Mouse (Mus musculus) spleen, postnatal 4 days (tissue): ENCODE data around the gene Chrna1.
"Not testable (repeated sequence)": the region's sequence is repeated elsewhere in the genome, so short reads cannot be mapped to it uniquely, and the experiment has no call there.

Source experiments
- DNase-seq, 2 experiments: peaks; one replicate each; pipeline ENCODE4 v3.0.0; 2022; ENCODE audit warnings: low spot score in 2 of 2

Gene Chrna1

DNA sequence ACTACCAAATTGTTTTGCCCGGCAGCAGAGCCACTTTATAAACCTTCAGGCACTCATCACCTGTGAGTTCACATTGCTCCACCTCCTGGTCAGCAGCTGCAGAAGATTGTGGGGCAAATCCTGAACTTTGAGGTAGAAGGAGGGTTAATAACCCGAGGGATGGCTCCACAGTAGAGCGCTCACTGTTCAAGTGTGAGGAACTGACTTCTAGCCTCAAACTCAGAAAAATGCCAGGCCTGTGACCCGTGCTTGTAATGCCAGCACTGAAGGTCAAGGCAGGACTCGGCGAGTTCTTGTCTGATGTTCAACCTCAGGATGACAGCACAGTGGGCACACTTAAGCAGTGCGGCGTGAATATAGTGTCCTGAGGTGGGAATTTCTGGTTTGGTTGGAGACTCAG lies 22.2 kb downstream of the Chrna1 start:
- DNase-seq, result no peak

DNA sequence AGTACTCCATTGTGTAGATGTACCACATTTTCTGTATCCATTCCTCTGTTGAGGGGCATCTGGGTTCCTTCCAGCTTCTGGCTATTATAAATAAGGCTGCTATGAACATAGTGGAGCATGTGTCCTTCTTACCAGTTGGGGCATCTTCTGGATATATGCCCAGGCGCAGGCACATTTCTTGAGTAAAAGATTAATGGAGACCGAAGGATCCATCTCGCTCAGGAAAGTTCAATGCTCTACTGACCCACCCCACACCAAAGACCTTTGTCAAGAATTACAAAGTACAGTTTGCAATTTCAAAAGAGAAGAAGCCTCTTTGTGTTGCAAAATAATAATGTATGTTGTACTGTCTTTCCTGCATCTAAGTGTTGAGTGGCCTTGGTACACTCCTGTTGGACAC lies 23.1 kb downstream of the Chrna1 start:
- DNase-seq, result not testable (repeated sequence)

DNA sequence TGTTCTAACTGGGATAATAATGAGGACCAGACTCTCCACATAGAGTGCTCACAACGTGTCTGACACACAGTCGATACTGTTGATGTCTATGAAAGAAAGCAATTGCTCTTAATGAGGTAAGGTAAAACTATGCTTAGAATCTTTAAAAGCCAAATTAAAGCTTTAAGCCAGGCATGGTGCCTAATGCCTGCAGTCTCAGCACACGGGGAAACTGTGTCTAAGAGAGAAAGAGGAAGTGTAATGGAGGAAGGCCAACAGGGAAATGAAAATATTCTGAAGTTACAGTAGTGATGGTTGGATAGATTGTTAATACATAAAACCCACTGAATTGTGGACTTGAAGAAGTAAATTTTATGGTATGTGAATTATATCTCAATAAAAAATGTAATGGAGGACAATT lies 25.7 kb downstream of the Chrna1 start:
- DNase-seq, result no peak

DNA sequence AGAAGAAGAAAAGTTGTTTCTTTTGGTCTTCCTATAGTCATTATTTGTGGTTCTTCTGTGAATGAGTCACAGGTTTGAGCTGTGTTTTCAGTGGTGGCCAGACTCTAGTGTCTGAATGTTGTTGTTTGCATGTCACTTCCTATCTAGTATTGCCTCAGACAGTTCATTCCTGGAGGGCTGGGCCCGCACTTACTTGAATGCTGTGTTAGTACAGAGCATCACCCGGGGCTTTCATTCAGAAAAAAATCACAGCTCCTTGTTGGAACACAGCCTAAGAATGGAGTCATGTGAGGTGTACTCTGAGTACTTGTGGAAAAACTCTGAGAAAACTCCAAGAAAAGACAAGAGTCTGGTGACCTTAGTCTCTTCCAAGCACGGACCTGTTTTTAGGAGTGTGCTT lies 27.2 kb downstream of the Chrna1 start:
- DNase-seq, result no peak

DNA sequence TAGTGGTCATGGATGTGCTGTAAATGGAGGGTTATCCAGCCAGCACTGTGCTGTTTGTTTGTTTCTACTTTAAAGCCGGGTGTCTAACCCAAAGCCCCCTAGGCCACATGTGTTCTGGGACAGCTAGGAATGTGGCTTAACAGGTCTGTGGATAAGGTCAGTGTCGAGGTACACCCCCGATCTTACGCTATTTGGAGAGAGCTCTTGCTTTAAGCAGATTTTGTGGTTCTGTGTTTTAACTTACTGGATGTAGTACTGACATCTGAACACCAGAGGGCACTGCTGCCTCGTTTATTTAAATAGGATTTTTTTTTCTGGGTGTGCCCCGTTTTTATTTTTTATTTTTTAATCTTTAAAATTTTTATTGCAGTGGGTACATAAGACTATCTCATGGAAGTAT lies 29.4 kb downstream of the Chrna1 start:
- no peak for DNase-seq

DNA sequence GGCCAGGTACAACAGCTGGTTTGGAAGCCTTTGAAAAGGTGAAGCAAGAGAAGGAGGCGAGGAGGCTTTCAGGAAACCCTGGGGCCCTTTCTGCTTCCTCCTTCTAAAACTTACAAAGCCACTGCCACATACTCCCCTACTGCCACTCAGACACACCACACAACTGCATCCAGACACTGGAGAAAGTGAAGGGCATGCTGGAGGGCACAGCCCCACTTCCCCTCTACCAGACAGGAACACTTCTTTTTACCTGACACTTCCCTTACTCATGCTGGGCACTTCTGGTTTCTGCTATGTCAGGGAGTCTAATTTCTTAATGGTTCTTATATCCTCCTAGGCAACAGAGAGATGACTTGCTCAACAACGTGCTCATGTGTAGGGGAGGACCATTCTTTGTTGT lies 31.6 kb downstream of the Chrna1 start:
- DNase-seq, result no peak

DNA sequence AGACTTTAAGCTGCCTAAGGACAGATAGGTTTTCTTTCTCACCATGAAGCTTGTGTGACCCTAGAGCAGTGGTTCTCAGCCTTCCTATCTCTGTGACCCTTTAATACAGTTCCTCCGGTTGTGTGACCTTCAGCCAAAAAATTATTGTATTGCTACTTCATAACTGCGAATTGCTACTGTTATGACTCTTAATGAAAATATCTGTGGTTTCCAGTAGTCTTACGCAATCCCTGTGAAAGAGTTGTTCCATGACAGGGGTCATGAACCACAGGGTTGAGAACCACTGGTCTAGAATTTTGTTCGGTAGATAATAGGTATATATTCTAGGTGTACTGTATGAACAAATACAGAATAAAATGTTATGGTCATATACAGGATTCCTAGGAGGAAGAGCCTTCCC lies 32.9 kb downstream of the Chrna1 start:
- no peak for DNase-seq

DNA sequence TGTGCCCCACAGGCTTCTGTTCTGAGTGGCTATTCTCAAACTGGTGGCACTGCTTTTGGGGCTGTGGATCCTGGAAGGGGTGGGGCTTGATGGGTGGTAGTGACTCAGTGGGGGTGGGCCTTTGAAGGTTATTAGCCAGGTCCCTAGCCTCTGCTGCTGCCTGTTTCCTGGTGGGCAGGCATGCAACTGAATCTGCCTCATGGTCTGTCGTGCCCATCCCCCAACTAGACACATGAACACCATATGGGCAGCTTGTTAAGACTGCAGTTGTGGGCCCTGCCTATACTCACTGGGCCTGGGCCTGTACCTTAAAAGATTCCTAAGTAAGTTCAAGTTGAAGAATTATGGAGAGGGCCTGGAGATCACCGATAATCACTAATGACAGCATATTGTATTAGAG lies 34.6 kb downstream of the Chrna1 start:
- no peak for DNase-seq

DNA sequence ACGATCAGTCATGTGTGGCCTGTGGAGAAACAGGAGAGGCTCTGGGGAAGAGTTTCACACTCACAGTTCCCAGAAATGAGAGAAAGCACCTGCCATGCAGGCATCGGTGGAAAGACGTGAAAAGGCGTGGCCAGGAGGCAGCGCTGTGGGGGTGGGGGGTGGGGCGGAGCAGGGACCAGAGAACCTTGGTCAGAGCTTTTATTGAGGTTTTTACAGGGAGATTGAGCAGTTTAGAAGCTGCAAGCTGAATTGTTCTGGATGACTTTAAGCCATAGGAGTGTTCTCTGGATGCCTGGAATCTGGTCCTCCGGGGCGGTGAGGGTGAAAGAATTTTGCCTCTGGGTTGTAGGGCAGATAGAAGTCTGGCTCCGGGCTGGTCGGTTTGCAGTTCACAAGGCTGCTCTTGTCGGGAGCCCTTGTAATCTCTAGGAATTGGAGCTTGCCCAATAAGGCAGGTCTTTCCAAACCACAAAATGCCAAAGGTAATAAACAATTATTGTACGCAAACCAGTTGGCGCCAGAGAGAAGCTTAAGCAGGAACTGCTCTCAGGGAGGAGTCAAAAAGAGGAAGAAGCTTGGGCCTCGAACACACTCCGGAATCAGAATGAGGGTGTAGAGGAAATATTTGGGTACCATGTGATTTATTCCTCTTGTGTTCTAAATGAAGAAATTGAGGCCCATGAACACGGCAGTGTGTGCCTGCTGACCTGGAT lies 39.5 kb downstream of the Chrna1 start:
- no peak for DNase-seq

DNA sequence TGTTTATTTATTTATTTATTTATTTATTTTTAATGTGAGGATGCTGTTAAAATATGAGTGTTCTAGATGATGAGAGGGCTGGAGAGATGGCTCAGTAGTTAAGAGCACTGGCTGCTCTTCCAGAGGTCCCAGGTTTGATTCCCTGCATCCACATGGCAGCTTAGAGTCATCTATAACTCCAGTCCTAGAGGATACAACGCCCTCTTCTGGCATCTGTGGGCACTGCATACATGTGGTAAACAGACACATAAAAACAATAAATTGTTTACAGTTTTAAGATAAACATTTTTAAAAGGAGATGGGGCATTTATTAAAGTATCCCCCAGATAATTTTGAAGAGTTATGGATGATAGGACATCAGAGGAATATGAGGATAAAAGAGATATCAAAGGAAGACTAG lies 40.4 kb downstream of the Chrna1 start:
- DNase-seq, result no peak

DNA sequence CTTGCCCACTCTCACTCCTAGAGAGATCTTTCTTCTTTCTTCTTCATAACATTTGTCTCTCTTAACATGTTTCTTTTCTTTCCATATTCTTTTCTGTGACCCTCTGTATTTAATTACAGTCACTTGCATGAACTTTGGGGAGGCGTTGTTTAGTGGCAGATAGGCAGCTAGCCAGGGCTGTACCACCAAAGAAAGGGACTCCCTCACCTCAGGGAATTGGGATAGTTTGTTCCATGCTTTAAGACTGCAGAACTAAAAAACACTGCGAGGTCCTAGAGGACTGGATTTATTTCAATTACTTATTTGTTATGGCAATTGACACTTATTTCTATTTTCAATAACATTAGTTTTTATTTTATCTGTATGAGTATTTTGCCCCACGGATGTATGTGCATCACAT lies 41.0 kb downstream of the Chrna1 start:
- no peak for DNase-seq

DNA sequence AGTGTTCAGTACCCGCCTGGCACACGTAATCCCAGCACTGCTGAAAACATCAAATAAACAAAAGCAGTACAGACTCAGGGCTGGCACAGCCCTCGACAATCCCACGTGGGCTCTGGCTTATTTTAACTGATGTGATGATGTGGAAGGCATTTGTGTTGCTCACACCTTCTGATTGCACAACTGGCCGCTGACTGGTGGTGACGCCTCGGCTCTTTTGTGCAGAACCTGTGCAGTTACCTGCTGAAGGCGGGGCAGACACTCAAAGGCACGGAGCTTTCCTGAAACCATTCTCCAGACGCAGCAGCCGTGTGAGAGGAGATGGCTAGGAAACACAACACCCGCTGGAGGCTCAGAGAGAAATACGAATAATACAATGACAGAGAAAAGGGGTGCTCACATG lies 41.5 kb downstream of the Chrna1 start:
- no peak for DNase-seq

DNA sequence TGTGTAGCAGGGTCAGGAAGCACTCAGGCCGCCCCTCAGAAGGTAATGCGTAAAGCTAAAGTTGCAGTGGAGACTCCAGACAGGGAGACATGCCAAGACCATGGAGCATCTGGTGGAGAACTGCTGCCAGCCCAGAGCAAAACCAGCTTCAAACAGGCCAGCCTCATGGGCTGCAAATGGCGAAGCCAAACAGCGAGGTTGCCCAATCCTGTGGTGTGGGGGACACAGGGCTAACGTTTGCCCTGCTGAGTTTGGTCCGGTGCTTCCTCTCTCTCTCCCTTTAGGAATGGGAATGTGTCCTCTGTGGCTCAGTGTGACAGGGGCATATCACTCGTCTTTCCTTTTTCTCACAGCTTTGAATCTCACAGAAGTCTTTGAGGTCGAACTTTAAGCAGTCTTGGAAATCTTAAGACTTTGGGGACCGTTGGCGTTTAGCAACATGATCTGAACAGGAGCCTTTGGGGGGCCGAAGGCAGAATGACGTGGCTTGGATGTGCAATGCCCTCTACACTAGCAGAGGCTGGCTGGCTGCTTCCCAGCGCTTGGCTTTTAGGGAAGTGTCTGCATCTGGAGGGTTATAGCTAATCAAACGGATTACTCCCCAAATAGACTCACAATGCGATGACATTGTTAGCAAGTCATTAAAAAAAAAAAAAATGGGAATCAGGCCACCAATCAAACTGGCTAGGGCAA lies 43.9 kb downstream of the Chrna1 start:
- no peak for DNase-seq

DNA sequence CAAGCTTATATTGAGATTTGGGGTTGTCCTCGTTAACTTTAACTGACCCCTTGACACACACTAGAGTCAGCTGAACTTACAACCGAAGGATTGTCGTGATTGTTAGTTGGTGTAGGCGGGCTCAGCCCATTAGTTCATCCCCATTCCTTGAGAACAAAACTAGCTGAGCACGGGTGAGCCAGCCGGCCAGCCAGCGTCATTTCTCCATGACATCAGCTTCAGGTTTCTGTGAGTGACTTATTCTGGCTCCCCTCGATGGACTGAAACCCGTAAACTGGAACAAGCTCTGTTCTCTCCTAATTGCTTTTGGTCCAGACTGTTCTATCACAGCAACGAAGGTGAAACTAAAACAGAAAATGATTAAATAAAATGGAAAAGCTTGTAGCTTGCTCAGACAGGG lies 45.4 kb downstream of the Chrna1 start:
- no peak for DNase-seq

DNA sequence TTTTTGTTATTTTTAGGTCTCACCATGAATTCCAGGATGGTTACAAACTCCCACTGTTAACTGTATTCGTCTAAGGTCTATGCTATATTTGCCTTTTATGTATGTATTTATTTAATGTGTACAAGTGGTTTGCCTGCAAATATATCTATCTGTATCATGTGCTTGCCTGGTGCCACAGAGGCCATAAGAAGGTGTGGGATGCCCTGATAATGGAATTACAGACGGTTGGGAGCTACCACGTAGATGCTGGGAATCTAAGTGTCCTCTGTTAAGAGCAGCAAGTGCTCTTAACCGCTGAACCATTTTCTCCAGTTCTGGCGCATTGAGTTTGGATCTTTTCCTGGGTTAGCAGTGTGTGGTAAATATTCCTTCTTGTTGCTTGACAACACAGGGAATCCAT lies 49.7 kb downstream of the Chrna1 start:
- no peak for DNase-seq

DNA sequence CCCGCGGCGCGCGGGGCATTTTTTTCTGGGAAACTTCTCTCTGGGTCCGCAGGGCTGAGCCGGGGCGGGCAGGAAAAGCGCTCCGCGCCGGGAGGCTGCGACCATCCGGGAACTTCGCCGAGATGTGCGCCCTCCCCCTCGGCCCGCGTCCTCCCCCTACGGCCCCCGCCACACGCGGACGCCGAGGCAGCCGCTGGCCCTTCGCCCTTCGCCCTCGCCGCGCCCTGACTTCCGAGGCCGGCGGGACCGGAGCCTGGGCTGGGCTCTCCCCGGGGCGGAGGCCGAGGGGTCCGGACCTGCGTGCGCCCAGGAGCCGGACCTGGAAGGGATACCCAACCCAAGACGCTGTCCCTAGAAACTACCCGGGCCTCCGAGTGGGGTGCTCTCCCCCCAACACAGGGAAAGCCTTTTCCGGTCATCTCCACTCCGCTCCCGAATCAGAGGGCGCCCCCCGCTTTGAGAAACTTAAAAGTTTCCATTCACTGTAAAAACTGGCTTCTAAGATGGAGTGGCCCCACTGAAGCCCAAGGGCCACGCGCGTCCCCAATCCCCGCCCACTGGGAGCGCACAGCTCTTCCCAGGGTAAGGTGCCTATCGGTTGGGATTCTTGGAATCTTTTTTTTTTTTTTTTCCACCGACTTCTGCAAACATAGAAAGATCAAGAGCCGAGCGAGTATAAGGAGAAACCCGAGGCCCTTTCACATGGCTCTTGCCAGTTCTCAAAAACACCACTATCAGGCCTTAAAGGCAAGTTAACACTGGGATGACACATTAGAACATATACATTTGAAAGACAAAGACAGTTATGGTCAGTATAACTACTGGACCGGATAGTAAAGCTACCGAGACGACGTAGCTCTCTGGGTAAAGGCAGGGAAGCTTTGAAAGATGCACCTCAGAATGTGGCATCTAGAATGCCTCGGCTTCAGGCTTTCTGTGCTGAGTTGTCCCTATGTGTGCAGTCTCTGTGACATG lies 50.5 kb downstream of the Chrna1 start, which contains the start of gene Wipf1:
Gene Wipf1, minus strand, starts transcription at position 379 of the 975 bp plus-strand sequence.
- DNase-seq, result peak in 1 of 2 experiments; percentile 47

DNA sequence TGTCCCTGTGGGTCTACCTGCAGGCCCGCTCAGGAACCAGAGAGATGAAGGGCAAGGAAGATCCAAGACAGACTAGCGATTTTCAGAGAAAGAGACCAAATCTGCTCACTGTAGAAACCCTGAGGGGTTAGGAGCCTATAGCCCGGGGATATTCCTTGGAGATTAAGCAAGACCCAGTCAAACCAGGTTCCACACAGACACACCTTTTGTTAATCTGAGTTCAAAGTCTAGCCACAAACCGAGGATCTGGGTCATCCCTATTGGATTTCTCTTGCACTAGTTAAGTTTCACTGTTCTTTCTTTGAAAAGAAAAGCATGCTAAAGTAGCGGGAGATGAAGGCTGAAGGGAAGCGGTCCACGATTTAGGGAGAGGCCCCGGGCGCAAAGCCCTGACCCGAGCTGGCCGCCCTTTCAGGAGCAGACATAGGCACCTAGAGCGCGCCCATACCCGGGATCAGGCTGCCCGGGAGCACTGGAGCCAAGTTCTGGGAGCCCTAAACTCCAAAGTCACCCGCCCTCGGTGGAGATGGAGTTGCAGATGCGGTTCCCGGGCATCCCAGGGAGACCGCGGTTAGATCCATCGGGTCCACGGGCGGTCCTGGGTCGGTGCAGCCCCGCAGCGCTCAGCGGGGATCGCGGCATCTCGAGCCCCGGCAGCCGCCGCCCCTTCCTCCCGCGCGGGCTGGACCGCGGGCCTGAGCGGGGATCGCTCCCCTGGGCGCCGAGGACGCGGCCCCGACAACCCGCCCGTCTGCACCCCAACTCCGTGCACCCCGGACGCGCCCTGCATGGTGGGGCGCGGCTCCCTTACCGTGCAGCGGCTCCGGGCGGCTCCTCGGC lies 51.4 kb downstream of the Chrna1 start:
- DNase-seq, result peak in 1 of 2 experiments; percentile 78

DNA sequence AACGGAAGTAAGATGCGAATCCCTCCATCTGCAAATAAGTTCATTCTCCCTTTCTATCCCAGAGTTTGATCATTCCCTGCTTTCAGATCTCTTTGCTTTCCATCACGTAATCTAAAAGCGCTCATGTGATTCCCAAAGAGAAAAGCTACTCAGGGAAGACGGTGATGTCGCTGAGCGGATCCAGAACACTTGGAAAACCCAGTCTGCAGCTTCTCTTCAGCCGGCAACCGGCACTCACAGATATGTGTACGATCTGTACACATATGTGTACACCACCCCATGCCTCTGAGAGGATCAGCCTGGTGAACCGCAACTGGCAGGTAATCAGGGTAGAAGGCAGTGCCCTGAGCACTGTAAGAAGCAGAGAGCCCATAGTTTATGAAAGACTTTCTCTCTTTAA lies 52.2 kb downstream of the Chrna1 start:
- no peak for DNase-seq

DNA sequence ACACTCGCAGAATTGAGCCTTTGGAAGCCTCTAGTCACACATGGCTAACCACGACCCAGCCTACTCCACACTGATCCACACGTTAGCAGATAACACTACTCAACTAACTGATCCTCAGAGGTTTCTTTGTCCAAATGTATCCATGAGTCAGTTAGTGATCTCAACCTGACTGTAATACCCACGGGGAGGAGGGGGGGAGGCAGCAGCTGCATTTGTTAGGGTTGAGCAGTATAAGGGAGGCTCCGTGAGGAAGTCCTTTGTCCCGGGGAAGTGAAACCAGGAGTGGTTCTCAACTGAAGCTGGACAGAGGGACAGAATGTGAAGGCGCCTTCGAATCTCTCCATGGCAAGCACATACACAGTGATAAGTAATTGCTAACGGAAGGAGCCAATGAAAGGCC lies 53.4 kb downstream of the Chrna1 start:
- no peak for DNase-seq

DNA sequence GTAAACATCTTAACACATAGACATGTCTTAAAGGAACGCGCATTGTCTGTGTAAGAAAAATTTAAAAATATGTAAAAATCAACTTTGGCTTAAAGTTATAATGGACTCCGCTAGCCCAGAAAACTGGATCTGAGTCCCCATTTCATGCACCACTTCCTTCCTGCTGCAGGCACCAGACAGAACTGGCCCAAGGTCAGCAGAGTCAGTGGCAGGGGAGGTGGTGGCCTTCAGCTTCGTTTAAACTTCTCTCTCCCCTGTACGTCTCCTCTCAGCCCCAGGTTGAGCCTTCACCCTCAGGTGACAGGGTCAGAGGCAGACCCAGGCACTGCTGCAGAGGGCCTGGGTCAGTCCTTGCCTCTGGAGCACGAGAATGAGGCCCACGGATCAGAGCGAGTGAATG lies 57.2 kb downstream of the Chrna1 start:
- no peak for DNase-seq

DNA sequence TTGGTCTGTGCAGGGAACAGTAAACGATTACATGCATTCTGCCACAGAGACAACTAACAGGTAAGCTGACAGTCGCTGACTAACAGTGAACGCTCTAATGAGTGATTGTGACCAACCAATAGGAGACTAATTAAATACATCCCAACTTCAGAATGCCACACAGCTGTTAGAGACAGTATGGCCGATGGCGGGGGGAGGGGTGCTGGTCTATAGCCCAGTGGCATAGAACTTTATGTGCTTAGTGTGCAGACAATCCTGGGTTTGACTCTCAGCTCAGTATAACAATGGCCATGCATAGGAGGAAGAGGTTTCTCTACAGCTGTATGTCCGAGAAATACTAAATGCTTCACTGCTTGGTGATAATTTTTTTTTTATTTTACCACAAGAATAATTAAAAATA lies 57.8 kb downstream of the Chrna1 start:
- DNase-seq, result no peak

DNA sequence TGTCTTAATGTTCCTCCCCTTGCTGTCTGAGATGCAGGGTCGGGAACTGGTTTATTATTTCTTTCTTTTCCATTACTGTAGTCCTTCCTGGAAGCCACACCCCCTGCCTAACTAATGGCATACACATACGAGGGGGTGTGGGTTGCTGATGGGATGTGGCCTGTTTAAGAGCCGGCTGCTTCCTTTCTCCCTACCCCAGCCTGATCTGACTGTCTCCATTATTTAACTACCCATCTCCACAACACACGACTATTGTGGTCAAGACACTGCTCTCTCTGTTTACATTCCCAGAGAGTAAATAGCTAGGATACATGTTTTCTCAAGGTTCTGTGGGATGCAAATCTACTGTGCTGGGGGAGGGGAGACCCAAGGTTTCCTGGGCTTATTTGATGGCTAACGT lies 58.4 kb downstream of the Chrna1 start:
- DNase-seq, result no peak
